Mouse (Mus musculus) intestine, postnatal 0 days (tissue): Measurements from ENCODE around the gene Wdr95. TPM values are rescaled to one million over a fixed set of nuclear protein-coding genes. Genes with fewer than 3 reads are reported as not detected.

Source experiments
- ATAC-seq: fragments of 200-750 bp; cut with Nextera tagmentation; 2 replicates; pipeline ENCODE4 v1.8.0; 2017; ENCODE audit warnings: mild to moderate bottlenecking, moderate TSS enrichment, moderate library complexity
- H3K27ac ChIP-seq: fragments of 300-500 bp; sonication (generic); 2 replicates; pipeline ENCODE4 v1.5.1; 2014; ENCODE audit warnings: mild to moderate bottlenecking, low read depth, low read length, moderate library complexity
- H3K27me3 ChIP-seq: fragments of 300-500 bp; sonication (generic); replicated peaks from 2 replicates; pipeline ENCODE4 v1.6.1; 2014; ENCODE audit warnings: low read length, mixed read lengths; ENCODE audit not compliant: control insufficient read depth, insufficient read depth
- H3K36me3 ChIP-seq: fragments of 300-500 bp; sonication (generic); 2 replicates; pipeline ENCODE4 v1.6.1; 2014; ENCODE audit warnings: mild to moderate bottlenecking, moderate library complexity; ENCODE audit not compliant: control insufficient read depth, insufficient read depth
- H3K4me1 ChIP-seq: fragments of 300-500 bp; sonication (generic); replicated peaks from 2 replicates; pipeline ENCODE4 v1.6.1; 2014; ENCODE audit warnings: antibody characterized with exemption, low read length, mixed read lengths; ENCODE audit not compliant: control insufficient read depth, insufficient read depth
- H3K4me2 ChIP-seq: fragments of 300-500 bp; sonication (generic); replicated peaks from 2 replicates; pipeline ENCODE4 v1.6.1; 2014; ENCODE audit warnings: low read depth, mild to moderate bottlenecking, moderate library complexity
- H3K4me3 ChIP-seq: fragments of 300-500 bp; sonication (generic); 2 replicates; pipeline ENCODE4 v1.5.1; 2014; ENCODE audit warnings: low read depth, low read length
- H3K9ac ChIP-seq: fragments of 300-500 bp; sonication (generic); 2 replicates; pipeline ENCODE4 v1.6.1; 2014; ENCODE audit warnings: mild to moderate bottlenecking, low read depth, low read length
- H3K9me3 ChIP-seq: fragments of 300-500 bp; sonication (generic); 2 replicates; pipeline ENCODE4 v1.6.1; 2016; ENCODE audit warnings: mixed run types; ENCODE audit not compliant: control insufficient read depth
- CTCF ChIP-seq: sonication (generic); IDR thresholded peaks from 2 replicates; pipeline ENCODE4 v1.5.1; 2016; ENCODE audit warnings: low read depth, mild to moderate bottlenecking, control low read depth, antibody characterized with exemption, moderate library complexity
- WGBS: fragments of 180-500 bp; shearing (Covaris S2); extraction: QIAGEN DNeasy Blood & Tissue Kit; methylation state at CpG from one replicate; pipeline ENCODE4 v1.1.7; 2014; 5-methylcytosine and 5-hydroxymethylcytosine counted together
- polyA plus RNA-seq: library from polyadenylated mRNA; unstranded; fragments of >200 nt; fragmentation: Nextera tagmentation; extraction: Ambion mirVana; gene quantifications from 2 replicates; pipeline ENCODE4 v1.2.1, GENCODE M21; 2015

Wdr95 gene
- polyA plus RNA-seq, 1 experiment from 2014 or later = not detected

GRCm38 (mm10) chr5:149658022-149658421, 129.5 kb downstream of the Wdr95 start:
- no peak for ATAC-seq
- Histone ChIP-seq H3K9ac (no peak overlapping the region), H3K27ac (no peak overlapping the region), H3K4me1 (no peaks in the 10 kb centered on the region), H3K4me2 (no peak overlapping the region), H3K36me3 (no peaks in the 10 kb centered on the region), H3K9me3 (no peaks in the 10 kb centered on the region), H3K4me3 (no peak overlapping the region), H3K27me3 (no peaks in the 10 kb centered on the region)
- TF ChIP-seq CTCF = peak; percentile 16; the same call in 1 of the 2 replicates
- 66% methylated on average over 3 of the region's 3 CpGs for WGBS

GRCm38 (mm10) chr5:149658741-149659413, 130.4 kb downstream of the Wdr95 start:
- Histone ChIP-seq H3K4me2 (no peak overlapping the region), H3K36me3 (no peaks in the 10 kb centered on the region), H3K27ac (no peak overlapping the region), H3K4me3 (no peak overlapping the region), H3K27me3 (no peaks in the 10 kb centered on the region), H3K9me3 (no peaks in the 10 kb centered on the region), H3K4me1 (no peaks in the 10 kb centered on the region), H3K9ac (no peak overlapping the region)
- TF ChIP-seq CTCF = no peak
- no peak for ATAC-seq
- 63% methylated on average over 9 of the region's 9 CpGs for WGBS

DNA sequence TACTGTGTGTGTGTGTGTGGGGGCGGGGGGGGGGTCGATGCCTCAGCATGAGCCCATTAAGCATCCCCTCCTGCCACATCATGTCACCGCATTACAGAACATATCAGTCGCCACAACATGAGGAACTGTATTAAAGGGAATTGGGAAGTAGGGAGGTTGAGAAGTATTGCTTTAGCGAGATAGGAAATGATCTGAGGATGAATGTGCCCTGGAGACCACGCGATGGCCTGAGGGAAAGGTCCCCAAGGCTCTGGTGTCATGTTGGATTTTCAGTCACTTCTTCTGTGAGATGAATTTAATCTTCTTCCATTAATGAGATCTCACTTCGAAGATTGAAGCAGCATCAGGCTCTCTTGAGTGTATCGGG, 130.9 kb downstream of the Wdr95 start:
- H3K9ac ChIP-seq = no peak overlapping the region
- ATAC-seq = no peak
- WGBS = 62% methylated on average over 9 of the region's 9 CpGs
- H3K27me3 ChIP-seq = no peaks in the 10 kb centered on the region
- TF ChIP-seq CTCF = no peak
- H3K4me1 ChIP-seq = no peaks in the 10 kb centered on the region
- H3K27ac ChIP-seq = no peak overlapping the region
- no peak overlapping the region for H3K4me2 ChIP-seq
- no peaks in the 10 kb centered on the region for H3K9me3 ChIP-seq
- no peaks in the 10 kb centered on the region for H3K36me3 ChIP-seq
- H3K4me3 ChIP-seq = no peak overlapping the region

DNA sequence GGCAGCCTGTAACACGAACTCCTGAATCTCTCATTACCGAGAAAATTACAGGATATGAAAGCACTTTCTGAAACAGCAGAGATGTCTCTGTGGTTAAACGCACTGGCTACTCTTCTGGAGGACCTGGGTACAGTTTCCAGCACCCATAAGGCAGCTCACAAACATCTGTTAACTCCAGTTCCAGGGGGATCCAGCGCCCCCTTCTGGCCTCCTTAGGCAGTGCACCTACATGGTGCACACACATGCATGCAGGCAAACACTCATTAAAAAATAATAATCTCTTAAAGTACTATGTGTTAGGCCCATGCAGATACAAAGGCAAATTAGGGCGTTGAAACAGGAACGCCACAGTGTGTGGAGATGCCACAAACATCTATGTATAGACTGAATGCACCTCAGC, 132.9 kb downstream of the Wdr95 start:
- Histone ChIP-seq H3K27ac (no peak overlapping the region), H3K36me3 (no peaks in the 10 kb centered on the region), H3K27me3 (no peaks in the 10 kb centered on the region), H3K4me2 (no peak overlapping the region), H3K4me1 (no peaks in the 10 kb centered on the region), H3K9ac (no peak overlapping the region), H3K4me3 (no peak overlapping the region), H3K9me3 (no peaks in the 10 kb centered on the region)
- no peak for TF ChIP-seq CTCF
- no peak for ATAC-seq
- 88% methylated on average over 6 of the region's 6 CpGs for WGBS

Other genes starting within 250 kb of the Wdr95 start
- 1.6 and 2.2 TPM in 2 replicates for gene Medag, start 116.9 kb upstream of the Wdr95 start, polyA plus RNA-seq
- 0.24 and 0.38 TPM in 2 replicates for gene Tex26, start 89.0 kb upstream of the Wdr95 start, polyA plus RNA-seq
- gene Hsph1, start 107.7 kb downstream of the Wdr95 start, polyA plus RNA-seq = 9.0 and 10.0 TPM in 2 replicates
- gene B3glct, start 149.6 kb downstream of the Wdr95 start, polyA plus RNA-seq = 10.7 and 11.2 TPM in 2 replicates